Mouse (Mus musculus) inflammation-experienced regulatory T-cells, adult 6 months (primary cell): ENCODE data around the gene Trcg1. TPM values are rescaled to one million over a fixed set of nuclear protein-coding genes. Genes with fewer than 3 reads are reported as not detected.

Source experiments
- polyA plus RNA-seq, 3 experiments: library from polyadenylated mRNA; unstranded; fragments of 100-300 nt; shearing (Covaris generic); gene quantifications; one replicate each; pipeline ENCODE4 v1.2.1; 2017

Gene Trcg1
- polyA plus RNA-seq, 3 experiments from 2014 or later: not detected

Other genes starting within 250 kb of the Trcg1 start
- 1 to 10 TPM; 6.0 to 6.9 (median 6.3) TPM for gene Ptpn9, start 241.6 kb upstream of the Trcg1 start, polyA plus RNA-seq
- gene Sin3a, start 164.5 kb upstream of the Trcg1 start, polyA plus RNA-seq: 10 to 100 TPM; 28.8 to 50.7 (median 38.9) TPM
- 10 to 100 TPM; 44.7 to 81.1 (median 56.4) TPM for gene Man2c1, start 105.9 kb upstream of the Trcg1 start, polyA plus RNA-seq
- gene Neil1, start 88.3 kb upstream of the Trcg1 start, polyA plus RNA-seq: 10 to 100 TPM; 22.7 to 31.5 (median 23.6) TPM
- gene Commd4, start 78.2 kb upstream of the Trcg1 start, polyA plus RNA-seq: 100 to 1,000 TPM; 205 to 374 (median 278) TPM
- 10 to 100 TPM; 15.1 to 27.5 (median 19.5) TPM for gene 1700017B05Rik, start 26.1 kb downstream of the Trcg1 start, polyA plus RNA-seq
- 100 to 1,000 TPM in 2 of 3 experiments, 10 to 100 TPM in 1; 65.2 to 228 (median 153) TPM for gene Ppcdc, start 203.6 kb downstream of the Trcg1 start, polyA plus RNA-seq
- gene Scamp5, start 231.5 kb downstream of the Trcg1 start, polyA plus RNA-seq: not detected